Mouse (Mus musculus): ENCODE data around the gene Clnk. TPM values are rescaled to one million over a fixed set of nuclear protein-coding genes. Genes with fewer than 3 reads are reported as not detected.

The Clnk gene
- polyA plus RNA-seq, 1 experiment from 2014 or later, result 0.12 TPM

- H3K27me3 ChIP-seq (ENCODE audit: control insufficient read depth, insufficient read depth, low read length), result no peaks in the 10 kb centered on the region
- WGBS, result 74% methylated on average over 11 of the region's 11 CpGs
- H3K9ac ChIP-seq (replicated peaks; ENCODE audit: low read depth, low read length), result no peak overlapping the region
- H3K4me3 ChIP-seq (ENCODE audit: low read depth, low read length), result no peak overlapping the region
- ATAC-seq (ENCODE audit: low read depth), result no peak
- H3K4me2 ChIP-seq (ENCODE audit: low read depth, low read length), result no peak overlapping the region
- H3K4me1 ChIP-seq (ENCODE audit: control insufficient read depth, insufficient read depth, low read length), result no peaks in the 10 kb centered on the region
- H3K36me3 ChIP-seq (ENCODE audit: control insufficient read depth, insufficient read depth, low read length), result no peaks in the 10 kb centered on the region
- no peaks in the 10 kb centered on the region for H3K9me3 ChIP-seq (ENCODE audit: control insufficient read depth, low read length)
- H3K27ac ChIP-seq (ENCODE audit: low read depth, low read length), result no peak overlapping the region
Observed at GRCm38 (mm10) chr5:38708940-38709581, 167.6 kb downstream of the Clnk start.

- WGBS, result 79% methylated on average over 7 of the region's 7 CpGs
- H3K27ac ChIP-seq (ENCODE audit: low read depth, low read length), result no peak overlapping the region
Observed at GRCm38 (mm10) chr5:38707364-38708075, 169.1 kb downstream of the Clnk start.

GRCm38 (mm10) chr5:38702941-38703340, 173.7 kb downstream of the Clnk start:
- H3K9ac ChIP-seq (replicated peaks; ENCODE audit: low read depth, low read length), result no peak overlapping the region

More at GRCm38 (mm10) chr5:38707364-38708075, 169.1 kb downstream of the Clnk start:
- Histone ChIP-seq H3K9me3 (ENCODE audit: control insufficient read depth, low read length) (no peaks in the 10 kb centered on the region), H3K36me3 (ENCODE audit: control insufficient read depth, insufficient read depth, low read length) (no peaks in the 10 kb centered on the region), H3K4me2 (ENCODE audit: low read depth, low read length) (no peak overlapping the region), H3K27me3 (ENCODE audit: control insufficient read depth, insufficient read depth, low read length) (no peaks in the 10 kb centered on the region), H3K4me3 (ENCODE audit: low read depth, low read length) (no peak overlapping the region), H3K4me1 (ENCODE audit: control insufficient read depth, insufficient read depth, low read length) (no peaks in the 10 kb centered on the region), H3K9ac (replicated peaks; ENCODE audit: low read depth, low read length) (no peak overlapping the region)
- ATAC-seq (ENCODE audit: low read depth), result no peak

DNA sequence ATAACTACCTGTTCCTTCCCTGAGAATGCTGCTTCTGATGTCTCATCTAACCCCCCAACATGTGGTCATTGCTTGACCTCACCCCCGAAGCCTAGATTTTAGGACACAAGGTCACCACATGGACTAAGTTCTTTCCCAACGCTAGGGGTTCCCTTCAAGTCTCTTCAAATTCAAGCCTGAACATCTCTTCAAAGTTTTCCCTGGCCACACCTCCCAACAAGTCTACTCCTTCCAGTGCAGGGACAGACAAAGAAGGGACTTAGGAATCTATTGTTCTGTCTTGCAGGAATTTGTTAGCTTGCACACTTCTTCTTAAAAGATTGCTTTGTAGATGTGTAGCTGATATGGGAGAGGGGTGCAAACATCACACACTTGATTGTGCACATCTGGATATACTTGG, 174.5 kb downstream of the Clnk start:
- no peaks in the 10 kb centered on the region for H3K27me3 ChIP-seq (ENCODE audit: control insufficient read depth, insufficient read depth, low read length)
- H3K4me2 ChIP-seq (ENCODE audit: low read depth, low read length), result no peak overlapping the region
- no peaks in the 10 kb centered on the region for H3K9me3 ChIP-seq (ENCODE audit: control insufficient read depth, low read length)
- WGBS, result 86% methylated on average over 2 of the region's 2 CpGs
- no peak for ATAC-seq (ENCODE audit: low read depth)
- H3K27ac ChIP-seq (ENCODE audit: low read depth, low read length), result no peak overlapping the region
- H3K9ac ChIP-seq (replicated peaks; ENCODE audit: low read depth, low read length), result no peak overlapping the region
- no peaks in the 10 kb centered on the region for H3K4me1 ChIP-seq (ENCODE audit: control insufficient read depth, insufficient read depth, low read length)
- no peaks in the 10 kb centered on the region for H3K36me3 ChIP-seq (ENCODE audit: control insufficient read depth, insufficient read depth, low read length)
- H3K4me3 ChIP-seq (ENCODE audit: low read depth, low read length), result no peak overlapping the region

More at GRCm38 (mm10) chr5:38702941-38703340, 173.7 kb downstream of the Clnk start:
- Histone ChIP-seq H3K27ac (ENCODE audit: low read depth, low read length) (no peak overlapping the region), H3K4me3 (ENCODE audit: low read depth, low read length) (no peak overlapping the region), H3K9me3 (ENCODE audit: control insufficient read depth, low read length) (no peaks in the 10 kb centered on the region), H3K27me3 (ENCODE audit: control insufficient read depth, insufficient read depth, low read length) (no peaks in the 10 kb centered on the region), H3K4me2 (ENCODE audit: low read depth, low read length) (no peak overlapping the region), H3K36me3 (ENCODE audit: control insufficient read depth, insufficient read depth, low read length) (no peaks in the 10 kb centered on the region), H3K4me1 (ENCODE audit: control insufficient read depth, insufficient read depth, low read length) (no peaks in the 10 kb centered on the region)
- no peak for ATAC-seq (ENCODE audit: low read depth)
- WGBS, result 96% methylated on average over 6 of the region's 6 CpGs

- Histone ChIP-seq H3K9me3 (ENCODE audit: control insufficient read depth, low read length) (no peaks in the 10 kb centered on the region), H3K4me2 (ENCODE audit: low read depth, low read length) (no peak overlapping the region), H3K4me3 (ENCODE audit: low read depth, low read length) (no peak overlapping the region), H3K4me1 (ENCODE audit: control insufficient read depth, insufficient read depth, low read length) (no peaks in the 10 kb centered on the region), H3K27ac (ENCODE audit: low read depth, low read length) (no peak overlapping the region), H3K36me3 (ENCODE audit: control insufficient read depth, insufficient read depth, low read length) (no peaks in the 10 kb centered on the region), H3K27me3 (ENCODE audit: control insufficient read depth, insufficient read depth, low read length) (no peaks in the 10 kb centered on the region), H3K9ac (replicated peaks; ENCODE audit: low read depth, low read length) (no peak overlapping the region)
- no peak for ATAC-seq (ENCODE audit: low read depth)
- 79% methylated on average over 5 of the region's 5 CpGs for WGBS
Observed at GRCm38 (mm10) chr5:38698466-38698865, 178.1 kb downstream of the Clnk start.

DNA sequence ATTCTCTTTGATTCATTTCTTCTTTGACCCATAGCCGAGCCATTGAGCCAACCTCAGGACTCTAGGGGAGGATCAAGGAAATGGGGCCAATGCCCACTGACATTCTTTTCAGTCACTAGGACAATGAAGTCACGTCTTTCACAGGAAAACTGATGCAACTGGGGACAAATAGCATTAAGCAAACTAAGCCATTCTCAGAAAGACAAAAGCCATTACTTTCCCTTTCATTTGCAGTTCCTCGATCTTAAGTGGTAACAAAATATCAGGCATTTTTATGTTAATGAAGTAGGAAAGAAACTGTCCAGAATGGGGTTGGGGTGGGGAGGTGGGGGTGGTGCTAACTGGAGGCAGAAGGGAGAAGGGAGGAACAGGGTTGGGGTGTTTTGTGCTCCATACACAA, 178.6 kb downstream of the Clnk start:
- WGBS, result 21% methylated on average over 3 of the region's 3 CpGs
- ATAC-seq (ENCODE audit: low read depth), result no peak
- no peak overlapping the region for H3K4me3 ChIP-seq (ENCODE audit: low read depth, low read length)
- H3K4me1 ChIP-seq (ENCODE audit: control insufficient read depth, insufficient read depth, low read length), result no peaks in the 10 kb centered on the region
- no peaks in the 10 kb centered on the region for H3K9me3 ChIP-seq (ENCODE audit: control insufficient read depth, low read length)
- H3K27ac ChIP-seq (ENCODE audit: low read depth, low read length), result no peak overlapping the region
- H3K27me3 ChIP-seq (ENCODE audit: control insufficient read depth, insufficient read depth, low read length), result no peaks in the 10 kb centered on the region
- no peak overlapping the region for H3K4me2 ChIP-seq (ENCODE audit: low read depth, low read length)
- no peak overlapping the region for H3K9ac ChIP-seq (replicated peaks; ENCODE audit: low read depth, low read length)
- H3K36me3 ChIP-seq (ENCODE audit: control insufficient read depth, insufficient read depth, low read length), result no peaks in the 10 kb centered on the region

DNA sequence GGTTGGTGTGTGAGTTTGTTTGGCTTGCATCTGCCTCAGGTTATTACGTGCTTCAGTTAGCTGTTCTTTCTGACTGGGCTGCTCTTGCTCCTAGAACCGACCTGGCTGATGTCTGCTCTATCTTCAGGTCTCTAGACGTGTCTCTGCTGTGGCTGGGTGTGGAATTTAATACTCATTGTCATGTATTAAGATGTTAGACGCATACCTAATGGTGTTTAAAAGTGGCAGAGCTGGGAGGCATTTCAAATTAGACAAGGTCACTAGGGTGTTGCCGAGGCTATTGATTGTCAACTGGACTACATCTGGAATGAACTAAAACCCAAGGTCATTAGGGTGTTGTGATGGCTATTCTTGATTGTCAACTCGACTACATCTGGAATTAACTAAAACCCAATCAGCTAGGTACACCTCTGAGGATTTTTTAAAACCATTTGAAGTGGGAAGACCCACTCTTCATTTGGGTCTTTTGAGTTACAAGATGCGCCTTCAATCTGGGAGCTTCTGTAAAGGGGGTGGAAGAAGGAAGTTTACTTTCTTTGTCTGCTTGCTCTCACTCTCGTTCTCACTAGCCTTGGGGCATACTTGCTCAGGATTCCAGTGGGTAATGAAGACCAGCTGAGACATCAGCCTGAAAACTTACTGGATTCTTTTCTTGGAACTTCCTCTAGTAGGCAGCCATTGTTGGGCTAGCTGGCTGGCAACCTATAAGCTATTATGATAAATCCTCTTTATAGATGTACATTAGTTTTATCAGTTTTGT, 179.8 kb downstream of the Clnk start:
- H3K4me2 ChIP-seq (ENCODE audit: low read depth, low read length), result no peak overlapping the region
- no peak overlapping the region for H3K9ac ChIP-seq (replicated peaks; ENCODE audit: low read depth, low read length)
- H3K27me3 ChIP-seq (ENCODE audit: control insufficient read depth, insufficient read depth, low read length), result no peaks in the 10 kb centered on the region
- no peaks in the 10 kb centered on the region for H3K4me1 ChIP-seq (ENCODE audit: control insufficient read depth, insufficient read depth, low read length)
- H3K4me3 ChIP-seq (ENCODE audit: low read depth, low read length), result no peak overlapping the region
- H3K36me3 ChIP-seq (ENCODE audit: control insufficient read depth, insufficient read depth, low read length), result no peaks in the 10 kb centered on the region
- no peak for ATAC-seq (ENCODE audit: low read depth)
- H3K9me3 ChIP-seq (ENCODE audit: control insufficient read depth, low read length), result no peaks in the 10 kb centered on the region
- H3K27ac ChIP-seq (ENCODE audit: low read depth, low read length), result no peak overlapping the region
- WGBS, result 78% methylated on average over 8 of the region's 8 CpGs

DNA sequence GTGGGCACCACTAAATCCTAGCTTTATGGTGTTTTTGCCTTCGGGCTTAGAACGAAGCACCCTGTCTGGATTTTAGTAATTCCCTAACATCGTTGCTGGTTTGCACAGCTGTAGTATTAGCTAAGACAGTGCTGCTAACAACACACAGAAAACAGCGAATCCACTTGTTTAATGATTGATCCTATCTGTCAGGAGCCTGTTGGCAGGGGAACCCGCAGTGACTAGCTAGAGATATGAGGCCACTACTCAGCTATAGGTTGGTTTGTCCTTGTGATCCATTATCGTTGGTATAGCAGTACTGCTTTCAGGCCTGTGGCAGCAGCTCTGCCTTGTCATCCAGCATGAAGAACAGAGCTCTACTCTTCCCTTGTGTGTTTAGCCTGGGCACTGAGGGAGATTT, 183.8 kb downstream of the Clnk start:
- H3K36me3 ChIP-seq (ENCODE audit: control insufficient read depth, insufficient read depth, low read length), result no peaks in the 10 kb centered on the region
- H3K9ac ChIP-seq (replicated peaks; ENCODE audit: low read depth, low read length), result no peak overlapping the region
- ATAC-seq (ENCODE audit: low read depth), result no peak
- no peak overlapping the region for H3K27ac ChIP-seq (ENCODE audit: low read depth, low read length)
- 87% methylated on average over 6 of the region's 6 CpGs for WGBS
- no peaks in the 10 kb centered on the region for H3K27me3 ChIP-seq (ENCODE audit: control insufficient read depth, insufficient read depth, low read length)
- H3K4me3 ChIP-seq (ENCODE audit: low read depth, low read length), result no peak overlapping the region
- no peak overlapping the region for H3K4me2 ChIP-seq (ENCODE audit: low read depth, low read length)
- no peaks in the 10 kb centered on the region for H3K4me1 ChIP-seq (ENCODE audit: control insufficient read depth, insufficient read depth, low read length)
- H3K9me3 ChIP-seq (ENCODE audit: control insufficient read depth, low read length), result no peaks in the 10 kb centered on the region

DNA sequence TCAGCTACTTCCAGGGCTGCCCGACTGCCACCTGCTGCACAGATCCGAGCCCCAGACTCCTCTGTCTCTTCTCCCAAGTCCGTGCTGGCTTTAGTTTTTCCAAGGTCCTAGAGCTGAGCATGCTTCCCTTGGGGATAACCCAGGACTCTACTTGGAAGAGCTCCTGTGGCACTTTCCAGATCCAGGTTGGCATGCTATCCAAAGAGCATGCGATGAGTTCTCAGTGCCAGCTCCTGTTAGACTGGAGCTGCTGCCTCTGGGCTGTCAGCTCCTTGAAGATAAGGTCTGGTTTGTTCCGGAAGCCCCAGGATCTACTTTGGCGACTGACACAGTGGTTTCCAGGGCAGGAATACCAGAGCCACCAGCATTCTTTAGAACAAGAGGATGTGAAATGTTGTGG, 187.4 kb downstream of the Clnk start:
- H3K9ac ChIP-seq (replicated peaks; ENCODE audit: low read depth, low read length), result no peak overlapping the region
- H3K36me3 ChIP-seq (ENCODE audit: control insufficient read depth, insufficient read depth, low read length), result no peaks in the 10 kb centered on the region
- no peak overlapping the region for H3K27ac ChIP-seq (ENCODE audit: low read depth, low read length)
- no peak for ATAC-seq (ENCODE audit: low read depth)
- no peaks in the 10 kb centered on the region for H3K4me1 ChIP-seq (ENCODE audit: control insufficient read depth, insufficient read depth, low read length)
- H3K4me2 ChIP-seq (ENCODE audit: low read depth, low read length), result no peak overlapping the region
- no peaks in the 10 kb centered on the region for H3K27me3 ChIP-seq (ENCODE audit: control insufficient read depth, insufficient read depth, low read length)
- WGBS, result 94% methylated on average over 6 of the region's 6 CpGs
- no peaks in the 10 kb centered on the region for H3K9me3 ChIP-seq (ENCODE audit: control insufficient read depth, low read length)
- H3K4me3 ChIP-seq (ENCODE audit: low read depth, low read length), result no peak overlapping the region
